Mouse (Mus musculus) erythroblast, embryonic 14.5 days (primary cell): ENCODE results near the gene Adam21.

ENCODE experiments used
- GATA1 ChIP-seq: IDR thresholded peaks from 2 replicates; pipeline ENCODE4 v1.6.1; 2012; ENCODE audit warnings: low read length, inconsistent platforms, mixed read lengths
- TAL1 ChIP-seq: IDR thresholded peaks from 3 replicates; pipeline ENCODE4 v1.6.1; 2012; ENCODE audit warnings: low read length, inconsistent platforms, mixed read lengths

DNA sequence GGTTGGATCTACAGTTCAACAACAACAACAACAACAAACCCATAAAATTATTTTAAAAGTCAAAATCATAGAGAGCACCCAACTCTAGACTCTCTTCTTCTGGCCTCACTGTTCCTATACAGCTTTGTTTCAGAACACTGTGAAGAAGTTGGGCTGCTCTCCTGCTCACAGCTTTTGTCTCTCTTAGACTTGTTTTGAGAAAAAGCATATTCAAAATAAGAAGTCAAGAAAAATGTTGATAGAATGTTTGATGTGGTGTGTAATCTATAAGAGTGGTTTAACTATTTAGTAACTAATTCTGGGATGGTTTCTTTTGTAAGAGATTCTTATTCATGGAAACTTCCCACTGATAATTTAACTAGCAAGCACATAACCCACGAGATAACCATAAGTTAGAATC, at the start of gene Adam21:
- no peak for TF ChIP-seq TAL1
- TF ChIP-seq GATA1: no peak
